Mouse (Mus musculus): ENCODE data around the gene H6pd. TPM values are rescaled to one million over a fixed set of nuclear protein-coding genes. Genes with fewer than 3 reads are reported as not detected.

The H6pd gene
- polyA plus RNA-seq, 1 experiment = 14.9 TPM

GRCm38 (mm10) chr4:149978820-149979219, 30.0 kb downstream of the H6pd start:
- no peak overlapping the region for H3K4me3 ChIP-seq (ENCODE audit: insufficient read depth, poor library complexity, severe bottlenecking)
- H3K27me3 ChIP-seq (ENCODE audit: control insufficient read depth, insufficient read depth, insufficient read length) = no peaks in the 10 kb centered on the region
- no peak for TF ChIP-seq USF1 (IDR thresholded peaks at IDR 0.05; ENCODE audit: low read depth)
- TF ChIP-seq FOSL1 (IDR thresholded peaks at IDR 0.05; ENCODE audit: insufficient read depth, low read length, poor library complexity, severe bottlenecking) = no peak
- TF ChIP-seq MAX (IDR thresholded peaks at IDR 0.05) = no peak
- no peak for TF ChIP-seq CEBPB (IDR thresholded peaks at IDR 0.05; ENCODE audit: low read depth)
- TF ChIP-seq MYOG (IDR thresholded peaks at IDR 0.05; ENCODE audit: control insufficient read depth, extremely low read depth, insufficient read length) = no peak
- no peak for TF ChIP-seq MYOD1 (IDR thresholded peaks at IDR 0.05; ENCODE audit: control insufficient read depth, insufficient read length, low read depth)
- TF ChIP-seq CTCF (IDR thresholded peaks at IDR 0.05; ENCODE audit: control insufficient read depth, insufficient read depth, insufficient read length) = no peak
- H3K79me3 ChIP-seq (ENCODE audit: low read depth) = no peaks in the 10 kb centered on the region
- peak overlapping the region; percentile 60 for H3ac ChIP-seq (ENCODE audit: control insufficient read depth, insufficient read length, low read depth)
- H3K79me2 ChIP-seq (ENCODE audit: control insufficient read depth, insufficient read depth) = no peaks in the 10 kb centered on the region
- peaks cover 12% of the 10 kb centered on the region for H3K36me3 ChIP-seq (ENCODE audit: control insufficient read depth, insufficient read depth)

GRCm38 (mm10) chr4:149977801-149978544, 30.9 kb downstream of the H6pd start:
- Histone ChIP-seq H3K79me3 (ENCODE audit: low read depth) (no peaks in the 10 kb centered on the region), H3ac (ENCODE audit: control insufficient read depth, insufficient read length, low read depth) (no peak overlapping the region), H3K36me3 (ENCODE audit: control insufficient read depth, insufficient read depth) (peaks cover 10% of the 10 kb centered on the region), H3K27me3 (ENCODE audit: control insufficient read depth, insufficient read depth, insufficient read length) (no peaks in the 10 kb centered on the region), H3K79me2 (ENCODE audit: control insufficient read depth, insufficient read depth) (no peaks in the 10 kb centered on the region), H3K4me3 (ENCODE audit: insufficient read depth, poor library complexity, severe bottlenecking) (no peak overlapping the region)
- no peak for TF ChIP-seq CEBPB (IDR thresholded peaks at IDR 0.05; ENCODE audit: low read depth)
- no peak for TF ChIP-seq MYOG (IDR thresholded peaks at IDR 0.05; ENCODE audit: control insufficient read depth, extremely low read depth, insufficient read length)
- TF ChIP-seq MYOD1 (IDR thresholded peaks at IDR 0.05; ENCODE audit: control insufficient read depth, insufficient read length, low read depth) = peak; percentile 20

- no peak for TF ChIP-seq FOSL1 (IDR thresholded peaks at IDR 0.05; ENCODE audit: insufficient read depth, low read length, poor library complexity, severe bottlenecking)
- no peak for TF ChIP-seq MYOD1 (IDR thresholded peaks at IDR 0.05; ENCODE audit: control insufficient read depth, insufficient read length, low read depth)
- TF ChIP-seq CTCF (IDR thresholded peaks at IDR 0.05; ENCODE audit: control insufficient read depth, insufficient read depth, insufficient read length) = no peak
These were observed 31.6 kb downstream of the H6pd start for GRCm38 (mm10) chr4:149977181-149977580.

GRCm38 (mm10) chr4:149975730-149976254, 33.0 kb downstream of the H6pd start:
- Histone ChIP-seq H3K4me3 (ENCODE audit: insufficient read depth, poor library complexity, severe bottlenecking) (no peak overlapping the region), H3K79me2 (ENCODE audit: control insufficient read depth, insufficient read depth) (no peaks in the 10 kb centered on the region), H3K36me3 (ENCODE audit: control insufficient read depth, insufficient read depth) (peaks cover 2% of the 10 kb centered on the region), H3ac (ENCODE audit: control insufficient read depth, insufficient read length, low read depth) (no peak overlapping the region), H3K79me3 (ENCODE audit: low read depth) (no peaks in the 10 kb centered on the region), H3K27me3 (ENCODE audit: control insufficient read depth, insufficient read depth, insufficient read length) (no peaks in the 10 kb centered on the region)
- TF ChIP-seq MAX (IDR thresholded peaks at IDR 0.05) (peak; percentile 51), CTCF (IDR thresholded peaks at IDR 0.05; ENCODE audit: control insufficient read depth, insufficient read depth, insufficient read length) (no peak)

More at GRCm38 (mm10) chr4:149977181-149977580, 31.6 kb downstream of the H6pd start:
- Histone ChIP-seq H3ac (ENCODE audit: control insufficient read depth, insufficient read length, low read depth) (no peak overlapping the region), H3K36me3 (ENCODE audit: control insufficient read depth, insufficient read depth) (peaks cover 10% of the 10 kb centered on the region), H3K4me3 (ENCODE audit: insufficient read depth, poor library complexity, severe bottlenecking) (no peak overlapping the region), H3K27me3 (ENCODE audit: control insufficient read depth, insufficient read depth, insufficient read length) (no peaks in the 10 kb centered on the region), H3K79me3 (ENCODE audit: low read depth) (no peaks in the 10 kb centered on the region), H3K79me2 (ENCODE audit: control insufficient read depth, insufficient read depth) (no peaks in the 10 kb centered on the region)

GRCm38 (mm10) chr4:149975291-149975690, 33.5 kb downstream of the H6pd start:
- H3K36me3 ChIP-seq (ENCODE audit: control insufficient read depth, insufficient read depth) = no peaks in the 10 kb centered on the region
- peak; percentile 56 for TF ChIP-seq USF1 (IDR thresholded peaks at IDR 0.05; ENCODE audit: low read depth)
- no peak for TF ChIP-seq MAX (IDR thresholded peaks at IDR 0.05)
- H3K27me3 ChIP-seq (ENCODE audit: control insufficient read depth, insufficient read depth, insufficient read length) = no peaks in the 10 kb centered on the region
- no peaks in the 10 kb centered on the region for H3K79me2 ChIP-seq (ENCODE audit: control insufficient read depth, insufficient read depth)
- no peak overlapping the region for H3K4me3 ChIP-seq (ENCODE audit: insufficient read depth, poor library complexity, severe bottlenecking)
- no peaks in the 10 kb centered on the region for H3K79me3 ChIP-seq (ENCODE audit: low read depth)
- no peak overlapping the region for H3ac ChIP-seq (ENCODE audit: control insufficient read depth, insufficient read length, low read depth)

- Histone ChIP-seq H3K79me3 (ENCODE audit: low read depth) (no peaks in the 10 kb centered on the region), H3K27me3 (ENCODE audit: control insufficient read depth, insufficient read depth, insufficient read length) (no peaks in the 10 kb centered on the region), H3K4me3 (ENCODE audit: insufficient read depth, poor library complexity, severe bottlenecking) (no peak overlapping the region), H3K79me2 (ENCODE audit: control insufficient read depth, insufficient read depth) (no peaks in the 10 kb centered on the region), H3ac (ENCODE audit: control insufficient read depth, insufficient read length, low read depth) (no peak overlapping the region), H3K36me3 (ENCODE audit: control insufficient read depth, insufficient read depth) (no peaks in the 10 kb centered on the region)
- TF ChIP-seq FOSL1 (IDR thresholded peaks at IDR 0.05; ENCODE audit: insufficient read depth, low read length, poor library complexity, severe bottlenecking) = no peak
- TF ChIP-seq CTCF (IDR thresholded peaks at IDR 0.05; ENCODE audit: control insufficient read depth, insufficient read depth, insufficient read length) = no peak
- TF ChIP-seq CEBPB (IDR thresholded peaks at IDR 0.05; ENCODE audit: low read depth) = no peak
- no peak for TF ChIP-seq MYOD1 (IDR thresholded peaks at IDR 0.05; ENCODE audit: control insufficient read depth, insufficient read length, low read depth)
- TF ChIP-seq MAX (IDR thresholded peaks at IDR 0.05) = no peak
- no peak for TF ChIP-seq MYOG (IDR thresholded peaks at IDR 0.05; ENCODE audit: control insufficient read depth, extremely low read depth, insufficient read length)
- no peak for TF ChIP-seq USF1 (IDR thresholded peaks at IDR 0.05; ENCODE audit: low read depth)
These were observed 37.4 kb downstream of the H6pd start for GRCm38 (mm10) chr4:149971393-149971792.
